Mouse (Mus musculus): ENCODE results near the gene Adamts8.

The Adamts8 gene

GRCm38 (mm10) chr9:30985782-30986181 lies 43.4 kb downstream of the Adamts8 start:
- DNase-seq (ENCODE audit: low spot score in 2 of 2), result no peak

GRCm38 (mm10) chr9:30993106-30993505 lies 50.7 kb downstream of the Adamts8 start:
- DNase-seq (ENCODE audit: low spot score in 2 of 2), result no peak

- no peak for DNase-seq (ENCODE audit: low spot score in 2 of 2)
Measured at GRCm38 (mm10) chr9:30996590-30997562, 54.5 kb downstream of the Adamts8 start.

GRCm38 (mm10) chr9:31000641-31001040 lies 58.3 kb downstream of the Adamts8 start:
- no peak for DNase-seq (ENCODE audit: low spot score in 2 of 2)

- no peak for DNase-seq (ENCODE audit: low spot score in 2 of 2)
Measured at GRCm38 (mm10) chr9:31002528-31002927, 60.2 kb downstream of the Adamts8 start.

- DNase-seq (ENCODE audit: low spot score in 2 of 2), result no peak
Measured at GRCm38 (mm10) chr9:31009334-31009733, 67.0 kb downstream of the Adamts8 start.

- DNase-seq (ENCODE audit: low spot score in 2 of 2), result no peak
Measured at GRCm38 (mm10) chr9:31010040-31010439, 67.7 kb downstream of the Adamts8 start.

- no peak for DNase-seq (ENCODE audit: low spot score in 2 of 2)
Measured at GRCm38 (mm10) chr9:31010749-31011148, 68.4 kb downstream of the Adamts8 start.

GRCm38 (mm10) chr9:31011533-31011932 lies 69.2 kb downstream of the Adamts8 start:
- DNase-seq (ENCODE audit: low spot score in 2 of 2), result peak in 1 of 2 experiments; percentile 16

GRCm38 (mm10) chr9:31012674-31013073 lies 70.3 kb downstream of the Adamts8 start:
- no peak for DNase-seq (ENCODE audit: low spot score in 2 of 2)

GRCm38 (mm10) chr9:31013415-31013814 lies 71.1 kb downstream of the Adamts8 start:
- DNase-seq (ENCODE audit: low spot score in 2 of 2), result no peak

Measured in right cerebral cortex, adult 2 months (tissue).